Mouse (Mus musculus) liver, postnatal 0 days (tissue): Measurements from ENCODE around the gene Slc25a34.

Source experiments
- CTCF ChIP-seq: sonication (generic); IDR thresholded peaks from 2 replicates; pipeline ENCODE4 v1.5.1; 2016; ENCODE audit warnings: antibody characterized with exemption, low read depth
- EP300 ChIP-seq: IDR thresholded peaks from 2 replicates; pipeline ENCODE4 v1.6.1; 2016; ENCODE audit warnings: antibody characterized with exemption, low read depth, mild to moderate bottlenecking

- no peak for TF ChIP-seq CTCF
- TF ChIP-seq EP300: no peak
Measured at GRCm38 (mm10) chr4:141630021-141630420, 6.4 kb upstream of the Slc25a34 start.
